Mouse (Mus musculus) layer of hippocampus, adult 9-11 months (tissue): ENCODE measurements around the gene Has1.
"Not testable (repeated sequence)": the region's sequence is repeated elsewhere in the genome, so short reads cannot be mapped to it uniquely, and the experiment has no call there.

Source experiments
- DNase-seq: peaks from one replicate; pipeline ENCODE4 v3.0.0; 2022

Gene Has1

GRCm38 (mm10) chr17:17855064-17855838 lies at the start of gene Has1:
Has1 (minus strand) TSS chr17:17855205.
- DNase-seq = no peak

- no peak for DNase-seq
Observed at GRCm38 (mm10) chr17:17900768-17901167, 45.8 kb upstream of the Has1 start.

GRCm38 (mm10) chr17:17899268-17899667 lies 44.3 kb upstream of the Has1 start:
- peak; percentile 8 for DNase-seq

- DNase-seq = no peak
Observed at GRCm38 (mm10) chr17:17896039-17896438, 41.0 kb upstream of the Has1 start.

GRCm38 (mm10) chr17:17889732-17890425 lies 34.9 kb upstream of the Has1 start:
- DNase-seq = no peak

- no peak for DNase-seq
Observed at GRCm38 (mm10) chr17:17887774-17888248, 32.8 kb upstream of the Has1 start, which contains the start of the genes Fpr2 and Fpr3. Fpr2 (plus strand) TSS chr17:17887824. Fpr3 (plus strand) TSS chr17:17887852.

GRCm38 (mm10) chr17:17883840-17884239 lies 28.8 kb upstream of the Has1 start, which contains the start of gene Fpr1:
Fpr1 (minus strand) TSS chr17:17883940.
- DNase-seq = no peak

- DNase-seq = no peak
Observed at GRCm38 (mm10) chr17:17882672-17883071, 27.7 kb upstream of the Has1 start.

- DNase-seq = no peak
Observed at GRCm38 (mm10) chr17:17879347-17879746, 24.3 kb upstream of the Has1 start.

- no peak for DNase-seq
Observed at GRCm38 (mm10) chr17:17871697-17872096, 16.7 kb upstream of the Has1 start.

GRCm38 (mm10) chr17:17870892-17871550 lies 16.0 kb upstream of the Has1 start:
- DNase-seq = no peak

- DNase-seq = no peak
Observed at GRCm38 (mm10) chr17:17866801-17867469, 11.9 kb upstream of the Has1 start.

GRCm38 (mm10) chr17:17865168-17865567 lies 10.2 kb upstream of the Has1 start:
- no peak for DNase-seq

- no peak for DNase-seq
Observed at GRCm38 (mm10) chr17:17862360-17862759, 7.4 kb upstream of the Has1 start.

- no peak for DNase-seq
Observed at GRCm38 (mm10) chr17:17860110-17860509, 5.1 kb upstream of the Has1 start.

- no peak for DNase-seq
Observed at GRCm38 (mm10) chr17:17857446-17857845, 2.4 kb upstream of the Has1 start.

- no peak for DNase-seq
Observed at GRCm38 (mm10) chr17:17856612-17857011, 1.6 kb upstream of the Has1 start.

GRCm38 (mm10) chr17:17849906-17850712 lies 4.9 kb downstream of the Has1 start:
- no peak for DNase-seq

GRCm38 (mm10) chr17:17848988-17849387 lies 6.0 kb downstream of the Has1 start:
- DNase-seq = no peak

GRCm38 (mm10) chr17:17845187-17846027 lies 9.6 kb downstream of the Has1 start:
- no peak for DNase-seq

- DNase-seq = not testable (repeated sequence)
Observed at GRCm38 (mm10) chr17:17844606-17845005, 10.4 kb downstream of the Has1 start.
